Mouse (Mus musculus) heart, adult 18-20 months (tissue): ENCODE data around the gene Gm29133. TPM values are rescaled to one million over a fixed set of nuclear protein-coding genes. Genes with fewer than 3 reads are reported as not detected.

Experiments
- DNase-seq, 2 experiments: peaks; one replicate each; pipeline ENCODE4 v3.0.0; 2021 to 2022; ENCODE audit warnings: mixed read lengths in 1 of 2
- long read RNA-seq, 2 experiments: library from polyadenylated mRNA; stranded (forward); transcript quantifications; one replicate each; pipeline ENCODE4 v2.0.0; 2021
- total RNA-seq, 2 experiments: library from RNA; stranded (reverse); gene quantifications; 2 replicates each; pipeline ENCODE4 v1.2.3; 2021

Gene Gm29133
- total RNA-seq = not detected
- long read RNA-seq, experiment 1 = 0 reads
- long read RNA-seq, experiment 2 = 0 reads

DNA sequence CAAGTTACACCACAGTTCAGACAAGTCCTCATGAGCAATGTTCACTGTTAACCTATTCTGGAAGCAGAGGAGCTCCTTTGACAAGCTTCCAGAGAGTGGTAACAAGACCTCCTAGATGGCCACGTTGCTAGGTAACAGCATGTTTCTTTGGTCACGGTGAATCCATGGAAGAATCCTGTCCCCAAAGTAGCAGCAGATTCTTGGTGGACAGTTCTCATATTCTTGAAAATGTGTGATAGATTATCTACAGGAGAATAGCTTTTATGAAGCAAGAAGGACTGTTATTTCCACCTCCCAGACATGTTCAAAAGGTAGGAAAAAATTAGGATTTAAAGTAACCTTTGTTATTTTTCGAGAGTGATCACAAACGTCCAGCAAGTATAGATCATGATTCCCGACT is at the start of gene Gm29133:
Gm29133 (plus strand) TSS at position 301 of the 400 bp plus-strand sequence.
- no peak for DNase-seq

DNA sequence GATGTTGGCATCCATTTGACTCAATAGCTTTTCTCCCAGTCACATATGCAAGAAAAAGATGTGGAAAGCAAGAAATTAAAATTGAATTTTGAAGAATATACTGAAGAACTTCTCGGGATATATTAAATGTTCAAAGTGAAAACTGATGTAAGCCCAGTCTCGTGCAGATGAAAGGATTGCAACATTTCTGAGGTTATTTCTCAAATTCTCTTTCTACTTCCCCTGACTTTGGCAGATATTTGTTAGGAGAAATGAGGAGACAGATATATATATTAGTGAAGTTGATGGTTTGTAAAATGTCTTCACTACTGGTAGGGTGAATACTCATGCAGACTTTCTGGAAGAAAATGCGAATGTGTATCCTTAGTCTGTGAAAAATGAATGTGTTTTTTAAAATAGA is 48.9 kb upstream of the Gm29133 start:
- no peak for DNase-seq

DNA sequence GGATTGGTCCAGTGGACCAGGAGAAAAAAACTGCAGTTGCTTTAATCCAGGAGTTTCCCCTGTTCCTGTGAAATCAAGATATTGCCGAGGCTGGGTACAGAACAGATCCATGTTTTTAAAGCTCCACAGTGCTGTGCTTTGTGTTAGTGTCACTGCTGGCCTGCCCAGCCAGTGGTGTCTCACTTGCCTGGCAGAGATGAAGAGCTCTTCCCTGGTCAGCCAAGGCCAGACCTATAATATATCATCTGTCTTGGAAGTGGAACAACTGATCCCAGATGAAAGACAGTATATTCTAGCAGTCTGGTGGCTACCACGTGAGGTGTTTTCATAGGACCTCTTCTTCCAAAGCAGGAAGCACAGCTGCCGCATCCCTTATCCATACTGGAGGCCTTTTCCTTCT is 46.7 kb upstream of the Gm29133 start:
- DNase-seq = no peak

DNA sequence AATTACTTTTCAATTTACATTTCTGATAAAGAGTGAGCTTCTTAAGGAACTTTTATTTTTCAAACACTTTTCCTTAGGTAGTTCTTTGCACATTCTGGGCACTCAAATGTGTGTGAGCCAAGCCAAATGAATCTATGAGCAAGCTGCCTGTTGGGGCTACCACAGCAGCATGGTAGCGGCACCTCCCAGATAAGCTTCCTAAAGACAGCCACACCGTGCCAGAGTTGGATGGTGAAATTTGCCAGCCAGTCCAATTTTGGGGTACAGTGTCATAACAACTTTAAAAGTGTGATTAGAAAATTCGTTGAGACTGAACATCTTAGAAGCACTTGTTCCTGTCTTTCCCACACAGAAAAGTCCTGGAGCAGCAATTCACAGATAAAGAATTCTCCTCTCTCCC is 41.5 kb upstream of the Gm29133 start:
- no peak for DNase-seq

DNA sequence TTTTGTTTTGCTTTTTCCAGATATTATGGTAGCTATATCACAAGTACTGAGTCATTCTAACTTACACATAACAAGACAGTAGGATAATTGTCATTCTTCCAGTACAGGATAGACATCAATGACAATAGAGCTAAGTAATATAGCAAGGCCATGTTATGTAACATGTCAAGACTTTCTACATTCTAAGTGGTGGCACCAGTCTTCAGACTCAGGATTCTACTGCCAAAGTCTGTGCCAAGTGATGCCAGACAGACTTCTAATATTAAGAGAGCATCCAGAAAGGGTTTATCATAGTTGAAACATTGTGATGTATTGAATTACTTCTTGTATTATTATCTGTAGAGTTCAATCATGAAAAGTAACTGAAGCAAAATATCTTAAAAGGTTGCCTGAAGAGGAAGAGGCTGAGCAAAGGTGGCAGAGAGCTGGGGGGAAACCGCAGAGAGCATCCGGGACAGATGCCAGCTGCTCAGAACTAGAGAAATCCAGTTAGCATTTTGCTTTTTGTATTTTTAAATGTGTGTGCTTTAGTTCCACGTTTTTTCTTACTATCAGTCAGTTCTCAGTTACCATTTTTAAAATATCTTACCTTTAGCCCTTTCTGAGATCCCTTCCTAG is 34.2 kb upstream of the Gm29133 start:
- no peak for DNase-seq

DNA sequence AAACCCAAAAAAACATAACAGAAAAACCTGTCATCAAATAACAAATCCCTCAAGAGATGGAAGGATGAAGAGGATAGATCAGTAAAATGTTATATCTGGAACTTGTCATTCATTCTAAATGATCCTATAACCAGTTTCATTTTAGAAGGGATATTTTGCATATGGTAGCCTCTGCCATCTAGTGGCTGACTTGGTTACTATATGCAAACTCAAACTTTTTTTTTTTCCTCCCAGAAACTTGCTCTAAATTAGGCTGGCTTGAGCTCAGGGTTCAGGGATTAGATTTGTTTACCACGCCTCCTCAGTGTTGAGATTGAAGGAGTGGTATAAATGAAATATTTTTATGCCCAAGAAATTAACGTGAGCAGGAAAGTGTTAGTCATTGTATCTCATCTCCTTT is 27.3 kb upstream of the Gm29133 start:
- DNase-seq = peak in 1 of 2 experiments; percentile 7

DNA sequence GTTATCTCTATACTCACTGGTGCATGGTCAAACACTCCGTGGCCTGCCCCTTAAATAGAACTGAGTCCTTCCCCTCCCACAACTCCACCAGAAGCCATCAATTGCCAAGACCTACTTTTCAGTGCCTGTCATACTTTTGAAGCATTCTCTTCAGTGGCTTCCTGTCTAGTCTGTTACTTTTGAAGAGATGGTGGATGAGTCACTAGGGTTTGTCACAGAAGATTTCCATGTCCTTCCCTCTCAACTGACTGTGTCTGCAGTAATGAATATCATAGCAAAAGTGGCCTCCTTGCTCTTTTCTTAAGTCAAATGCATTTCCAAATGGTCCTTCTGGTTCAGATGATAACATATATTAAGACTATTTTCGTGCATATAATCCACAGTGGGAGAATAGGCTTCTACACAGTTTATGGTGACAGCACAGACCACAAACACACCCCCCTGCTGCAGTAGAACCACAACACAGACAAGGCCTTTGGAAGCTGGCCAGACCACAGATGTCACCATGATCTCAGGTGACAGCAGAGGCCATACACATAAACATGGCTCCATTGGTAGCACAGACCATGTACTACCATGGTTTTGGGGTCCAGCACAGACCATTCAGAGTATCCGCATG is 16.9 kb upstream of the Gm29133 start:
- no peak for DNase-seq

DNA sequence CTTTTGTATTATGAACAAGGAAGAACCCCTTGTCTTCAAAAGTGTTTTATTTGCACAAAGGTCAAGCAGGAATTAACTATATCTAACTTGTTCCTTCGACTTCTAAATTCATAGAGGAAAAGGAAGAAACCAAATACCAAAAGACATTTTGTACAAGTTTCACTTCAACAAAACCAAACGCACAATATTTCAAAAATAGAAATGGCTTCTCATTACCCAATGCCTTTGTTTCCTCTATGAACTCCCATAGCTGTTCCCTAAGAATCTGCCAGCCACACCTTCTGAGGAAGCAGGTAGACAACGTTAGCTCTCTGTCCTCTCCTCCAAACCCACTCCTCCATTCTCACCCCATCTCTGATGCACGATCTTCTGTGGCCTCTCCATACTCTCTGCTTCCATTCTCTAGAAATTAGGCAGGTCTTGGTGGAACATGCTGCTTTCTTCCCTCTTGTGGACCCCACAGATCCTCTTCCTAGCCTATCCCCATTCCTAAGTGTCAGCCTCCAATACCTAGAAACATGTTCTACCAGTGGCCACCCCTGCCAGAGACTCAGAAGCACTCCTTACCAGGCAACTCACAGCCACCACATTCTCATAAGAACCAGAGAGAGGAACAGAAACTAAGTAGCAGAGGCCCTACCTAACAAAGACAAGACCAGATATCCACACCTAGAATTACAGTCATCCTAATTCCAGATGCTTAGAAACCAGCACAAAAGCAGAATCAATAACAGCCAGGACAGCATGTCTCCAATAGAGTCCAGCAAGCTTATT is 4.1 kb upstream of the Gm29133 start:
- DNase-seq = peak in 1 of 2 experiments; percentile 1

DNA sequence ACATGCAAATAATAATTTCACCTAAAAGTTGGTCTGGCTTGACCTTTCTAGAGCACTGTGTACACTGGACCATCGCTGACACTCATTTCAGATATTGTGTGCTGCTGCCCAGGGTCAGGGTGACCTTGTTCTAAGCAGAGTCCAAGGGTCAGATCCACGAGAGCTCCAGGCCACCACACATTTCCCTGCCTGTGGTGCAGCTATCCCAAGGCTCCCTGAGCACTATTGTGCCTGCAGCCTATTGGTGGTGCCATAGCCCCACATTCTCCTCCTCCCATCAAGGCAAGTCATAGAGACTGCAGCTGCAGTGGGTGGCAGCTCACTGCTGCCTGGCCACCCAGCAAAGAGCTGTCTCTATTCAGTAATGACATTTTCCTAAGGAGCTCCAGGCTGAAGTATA is 2.7 kb upstream of the Gm29133 start:
- DNase-seq = no peak

DNA sequence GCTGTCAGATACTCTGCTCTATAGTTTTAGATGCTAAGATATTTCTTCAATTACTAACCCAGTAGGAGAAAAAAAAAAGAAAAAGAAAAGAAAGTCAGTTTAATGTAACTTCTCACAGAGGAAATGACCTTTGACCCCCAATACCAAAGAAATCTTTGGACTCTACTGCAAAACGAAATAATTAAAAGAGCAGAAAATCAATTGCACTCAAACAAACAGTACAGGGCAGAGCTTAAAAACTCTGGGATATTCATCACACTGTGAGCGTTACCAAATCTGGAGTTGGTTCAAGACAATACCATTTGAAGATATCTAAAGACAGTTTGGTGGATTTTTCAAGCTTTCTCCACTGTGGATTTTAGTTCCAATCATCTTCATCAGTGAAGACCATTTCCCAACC is 15.4 kb downstream of the Gm29133 start:
- no peak for DNase-seq

DNA sequence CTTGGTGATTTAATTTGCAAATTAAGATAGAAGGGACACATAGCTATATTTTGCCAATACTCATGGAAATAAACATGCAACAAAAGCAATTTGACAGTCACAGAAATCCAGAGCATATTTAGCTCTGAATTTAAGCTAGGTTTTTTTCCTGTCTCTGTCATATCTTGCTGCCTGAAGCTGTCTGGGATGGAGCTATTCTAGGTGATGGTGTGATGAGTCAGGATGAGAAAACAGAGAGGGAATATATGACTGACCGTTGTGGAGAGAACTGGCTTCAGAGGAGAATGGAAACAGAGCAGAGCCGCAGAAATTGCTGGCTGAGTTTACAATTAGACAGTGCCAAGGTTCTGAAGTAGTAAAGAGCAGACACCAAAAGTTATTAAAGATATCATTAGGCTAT is 26.3 kb downstream of the Gm29133 start:
- no peak for DNase-seq

DNA sequence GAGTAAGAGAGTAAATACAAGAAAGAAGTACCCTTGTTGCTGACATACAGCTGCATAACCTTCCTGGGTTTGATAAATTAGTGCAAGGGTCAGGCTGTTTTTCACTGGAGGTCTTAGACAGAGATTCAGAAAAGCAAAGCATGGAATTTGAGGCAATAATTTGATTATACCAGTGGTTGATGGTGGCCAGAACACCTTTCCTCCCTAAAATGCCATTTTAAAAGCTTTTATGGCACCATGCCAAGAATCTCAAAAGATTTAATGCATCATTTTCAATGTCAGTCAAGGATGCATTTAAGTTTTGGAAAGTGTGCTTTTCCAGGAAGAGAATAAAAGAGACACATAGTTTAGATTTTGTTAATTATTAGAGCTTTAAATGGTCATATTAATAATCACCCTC is 60.0 kb downstream of the Gm29133 start:
- DNase-seq = no peak

DNA sequence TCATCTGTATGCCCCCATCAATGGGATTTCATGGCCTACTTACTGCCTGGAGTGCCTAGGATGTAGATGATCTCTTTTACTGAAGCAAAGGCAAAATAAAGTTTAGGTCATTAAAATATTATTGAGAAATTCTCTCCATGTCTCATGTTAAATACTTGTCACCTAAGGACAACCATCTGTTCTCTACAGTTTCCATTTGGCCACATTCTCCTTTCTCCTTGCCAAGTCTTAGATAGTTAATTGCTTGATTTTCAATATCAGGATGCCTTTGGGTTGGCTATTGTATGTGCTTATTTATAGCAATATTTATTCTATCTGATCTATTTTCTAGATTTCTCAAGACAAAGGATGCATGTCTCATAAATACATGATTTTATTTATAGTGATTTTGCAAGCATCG is 75.9 kb downstream of the Gm29133 start:
- DNase-seq = no peak

DNA sequence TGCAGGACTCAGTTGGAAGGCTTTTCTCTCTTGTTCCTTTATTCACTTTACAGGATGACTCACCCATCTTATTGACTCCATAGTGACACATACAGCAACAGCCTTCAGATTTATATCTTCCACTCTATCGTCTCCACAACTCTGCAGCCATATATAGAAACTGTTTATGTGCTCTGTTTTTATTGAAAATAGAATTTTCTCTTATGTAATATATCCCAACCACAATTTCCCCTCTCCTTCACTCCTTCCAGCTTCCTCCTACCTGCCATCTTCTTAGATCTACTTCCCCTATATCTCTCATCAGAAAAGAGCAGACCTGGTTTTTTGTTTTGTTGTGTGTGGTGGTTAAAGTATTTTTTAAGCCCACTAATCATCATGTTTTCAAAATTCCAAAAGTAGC is 76.5 kb downstream of the Gm29133 start:
- DNase-seq = no peak

DNA sequence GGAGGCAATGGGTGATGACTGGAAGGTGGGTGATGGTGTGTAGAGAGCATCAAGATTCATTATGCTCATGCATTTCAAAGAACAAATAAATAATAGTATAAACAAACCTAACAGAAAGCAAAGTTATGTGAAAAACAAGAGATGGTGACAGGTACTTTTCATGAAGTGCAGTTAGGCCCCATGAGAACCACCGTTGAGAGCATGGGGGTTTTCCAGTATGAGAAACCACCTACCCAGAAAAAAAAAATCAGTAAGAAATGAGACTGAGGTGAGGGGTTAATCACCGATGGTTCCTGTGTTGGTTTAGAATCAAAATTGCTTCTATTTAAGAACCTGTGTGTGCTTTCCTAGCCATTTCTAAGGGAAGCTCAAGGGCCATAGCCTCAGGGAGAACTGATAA is 86.8 kb downstream of the Gm29133 start:
- no peak for DNase-seq

DNA sequence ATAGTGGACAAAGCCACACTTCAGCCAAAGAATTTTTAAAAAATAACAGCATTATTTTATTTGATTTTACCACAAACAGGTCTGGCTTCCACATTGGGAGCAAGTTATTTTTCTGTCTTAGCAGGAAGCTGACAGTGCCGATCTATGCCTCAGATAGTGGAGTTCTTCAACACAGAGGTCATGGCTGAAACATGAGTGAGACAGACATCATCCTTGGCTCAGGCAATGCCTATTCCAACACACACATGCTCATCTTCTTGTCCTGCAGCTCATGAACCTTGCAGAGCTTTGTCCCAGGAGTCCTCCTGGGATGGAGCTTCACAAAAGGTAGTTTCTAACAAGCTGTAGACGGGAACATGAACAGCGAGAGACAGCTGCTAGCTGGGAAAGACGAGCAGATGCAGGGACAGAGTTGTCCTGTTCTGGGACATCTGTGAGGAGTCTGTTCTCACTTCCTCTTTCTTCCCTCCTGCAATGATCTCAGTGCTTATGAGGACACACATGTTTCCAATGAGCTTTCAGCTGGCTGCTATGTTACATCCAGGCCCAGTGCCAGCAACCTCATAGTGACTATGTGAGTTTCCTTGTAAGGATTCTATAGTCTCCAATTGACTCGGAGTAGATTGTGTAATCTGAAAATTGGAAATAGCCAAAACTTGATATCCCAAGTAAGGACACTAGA is 87.4 kb downstream of the Gm29133 start:
- peak; percentile 47 to 51 for DNase-seq

Other genes starting within 250 kb of the Gm29133 start
- gene Pdcd10, start 191.3 kb upstream of the Gm29133 start, total RNA-seq = 10 to 100 TPM; 24.6 to 25.6 TPM
- gene Serpini1, start 190.7 kb upstream of the Gm29133 start, total RNA-seq = 1 to 10 TPM; 3.6 to 5.0 TPM
- 10 to 100 TPM; 14.7 to 16.9 TPM for gene Golim4, start 208.8 kb downstream of the Gm29133 start, total RNA-seq